Mouse (Mus musculus) left cerebral cortex, adult 2 months (tissue): ENCODE results near the gene Ripk3. TPM values are rescaled to one million over a fixed set of nuclear protein-coding genes. Genes with fewer than 3 reads are reported as not detected.

ENCODE experiments used
- DNase-seq, 2 experiments: peaks; one replicate each; pipeline ENCODE4 v3.0.0; 2021 to 2022; ENCODE audit warnings: low spot score in 2 of 2, mixed read lengths in 1 of 2; ENCODE audit errors: extremely low spot score in 1 of 2
- H3K27ac ChIP-seq: fragments of 200-600 bp; 2 replicates; pipeline ENCODE4 v1.8.1; 2022
- H3K4me3 ChIP-seq: fragments of 200-600 bp; 2 replicates; pipeline ENCODE4 v1.8.1; 2022
- CTCF ChIP-seq: fragments of 200-600 bp; IDR thresholded peaks from 2 replicates; pipeline ENCODE4 v1.8.1; 2022; ENCODE audit warnings: antibody characterized with exemption, mild to moderate bottlenecking, moderate library complexity
- intact Hi-C: fragments of 180-260 bp; cut with DNase I; formaldehyde crosslinking; loops from one replicate; pipeline ENCODE4 v1.15.1; 2025
- total RNA-seq, 2 experiments: library from RNA; stranded (reverse); gene quantifications; 2 replicates each; pipeline ENCODE4 v1.2.3; 2021

The Ripk3 gene
- total RNA-seq, 2 experiments from 2014 or later, result 1.2 to 1.3 TPM

DNA sequence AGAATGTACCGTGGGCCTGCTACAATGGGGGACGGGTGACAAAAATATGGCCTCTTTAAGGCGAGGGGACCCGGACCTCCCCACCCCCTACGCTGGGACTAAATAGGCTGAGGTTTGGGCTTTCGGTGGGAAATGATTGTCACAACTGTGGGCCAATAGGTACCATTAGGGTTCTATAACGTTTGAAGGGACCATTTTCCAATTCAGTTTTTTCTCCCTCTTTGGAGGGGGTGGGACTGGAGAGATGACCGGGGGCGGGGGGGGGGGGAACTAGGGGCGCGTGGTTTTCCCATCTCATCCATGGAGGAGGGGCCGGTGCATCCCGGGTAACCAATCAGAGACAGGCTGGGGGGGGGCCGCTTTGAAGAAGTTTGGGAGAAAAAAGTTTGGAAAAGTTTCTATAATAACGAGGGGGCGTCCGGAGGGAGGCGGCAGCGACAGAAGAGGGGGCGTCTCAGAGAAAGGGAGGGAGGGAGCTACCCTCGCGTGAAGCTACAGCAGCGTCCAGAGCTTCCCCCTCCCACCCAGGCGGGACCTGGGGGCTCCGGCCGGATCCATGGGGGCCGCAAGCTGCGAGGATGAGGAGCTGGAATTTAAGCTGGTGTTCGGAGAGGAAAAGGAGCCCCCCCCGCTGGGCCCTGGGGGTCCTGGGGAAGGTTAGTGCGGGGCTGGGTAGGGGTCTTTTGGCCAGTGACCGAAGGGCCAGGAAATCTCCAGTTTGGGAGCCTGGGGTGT, 36.0 kb upstream of the Ripk3 start:
- TF ChIP-seq CTCF, result no peak
- Histone ChIP-seq H3K4me3 (peak overlapping the region; percentile 38), H3K27ac (peak overlapping the region; percentile 56; the same call in 1 of the 2 replicates)
- peak in 1 of 2 experiments; percentile 9 for DNase-seq
- intact Hi-C loops, result loop anchor here (5.0 kb wide), 1 partner anchor 42 kb away; the partner anchor contains the start of gene Adcy4

GRCm38 (mm10) chr14:55824001-55824480, 35.4 kb upstream of the Ripk3 start:
- TF ChIP-seq CTCF, result no peak
- Histone ChIP-seq H3K27ac (peak overlapping the region; percentile 56; the same call in 1 of the 2 replicates), H3K4me3 (peak overlapping the region; percentile 46)
- intact Hi-C loops, result loop anchor here (5.0 kb wide), 1 partner anchor 42 kb away; the partner anchor contains the start of gene Adcy4
- DNase-seq, result peak in 1 of 2 experiments; percentile 6

- H3K4me3 ChIP-seq, result peak within 1 kb of the TSS; percentile 46
- peak; percentile 19 to 28 for DNase-seq
- no peak for TF ChIP-seq CTCF
- intact Hi-C loops, result loop anchor here (1.0 to 5.0 kb wide), 3 partner anchors 40 to 96 kb away; partner anchors contain the start of gene Adcy4
- peak within 1 kb of the TSS; percentile 56 for H3K27ac ChIP-seq
These were observed 34.5 kb upstream of the Ripk3 start, which contains the start of gene Nfatc4 for GRCm38 (mm10) chr14:55822991-55823762. Nfatc4 (plus strand) TSS chr14:55823144.

- H3K27ac ChIP-seq, result peak overlapping the region; percentile 56; the same call in 1 of the 2 replicates
- peak overlapping the region; percentile 46 for H3K4me3 ChIP-seq
- DNase-seq, result peak; percentile 34 to 46
- intact Hi-C loops, result loop anchor here (1.0 to 5.0 kb wide), 3 partner anchors 40 to 97 kb away; partner anchors contain the start of gene Adcy4
- TF ChIP-seq CTCF, result peak; percentile 93
These were observed 33.8 kb upstream of the Ripk3 start for GRCm38 (mm10) chr14:55822435-55822990.

- H3K27ac ChIP-seq, result no peak overlapping the region
- TF ChIP-seq CTCF, result no peak
- DNase-seq, result peak in 1 of 2 experiments; percentile 3
- no peak overlapping the region for H3K4me3 ChIP-seq
- intact Hi-C loops, result loop anchor here (5.0 kb wide), 1 partner anchor 38 kb away; the partner anchor contains the start of gene Adcy4
These were observed 31.9 kb upstream of the Ripk3 start for GRCm38 (mm10) chr14:55820576-55820975.

- TF ChIP-seq CTCF, result no peak
- H3K4me3 ChIP-seq, result no peak overlapping the region
- intact Hi-C loops, result loop anchor here (5.0 kb wide), 1 partner anchor 38 kb away; the partner anchor contains the start of gene Adcy4
- DNase-seq, result peak; percentile 2 to 5
- no peak overlapping the region for H3K27ac ChIP-seq
These were observed 31.3 kb upstream of the Ripk3 start for GRCm38 (mm10) chr14:55819845-55820405.

GRCm38 (mm10) chr14:55815310-55815751, 26.7 kb upstream of the Ripk3 start:
- intact Hi-C loops, result no loop called here
- TF ChIP-seq CTCF, result no peak
- Histone ChIP-seq H3K27ac (no peak overlapping the region), H3K4me3 (peak overlapping the region; percentile 51)
- DNase-seq, result peak in 1 of 2 experiments; percentile 25

- peak in 1 of 2 experiments; percentile 25 for DNase-seq
- intact Hi-C loops, result no loop called here
- Histone ChIP-seq H3K4me3 (peak overlapping the region; percentile 51), H3K27ac (no peak overlapping the region)
- TF ChIP-seq CTCF, result no peak
These were observed 26.2 kb upstream of the Ripk3 start for GRCm38 (mm10) chr14:55814885-55815284.

- Histone ChIP-seq H3K4me3 (no peak overlapping the region), H3K27ac (no peak overlapping the region)
- TF ChIP-seq CTCF, result no peak
- no peak for DNase-seq
- intact Hi-C loops, result no loop called here
These were observed 6.9 kb upstream of the Ripk3 start for GRCm38 (mm10) chr14:55795380-55796163.

GRCm38 (mm10) chr14:55793946-55794345, 5.3 kb upstream of the Ripk3 start:
- DNase-seq, result no peak
- no peak for TF ChIP-seq CTCF
- intact Hi-C loops, result no loop called here
- no peak overlapping the region for H3K27ac ChIP-seq
- H3K4me3 ChIP-seq, result no peak overlapping the region
